Mouse (Mus musculus) inflammation-experienced regulatory T-cells (primary cell): ENCODE data around the gene Cisd1. TPM values are rescaled to one million over a fixed set of nuclear protein-coding genes. Genes with fewer than 3 reads are reported as not detected.

Source experiments
- polyA plus RNA-seq, 2 experiments: library from polyadenylated mRNA; unstranded; fragments of 100-300 nt; shearing (Covaris generic); gene quantifications; one replicate each; pipeline ENCODE4 v1.2.1; 2017

The Cisd1 gene
- 10 to 100 TPM; 22.9 to 25.0 TPM for polyA plus RNA-seq

DNA sequence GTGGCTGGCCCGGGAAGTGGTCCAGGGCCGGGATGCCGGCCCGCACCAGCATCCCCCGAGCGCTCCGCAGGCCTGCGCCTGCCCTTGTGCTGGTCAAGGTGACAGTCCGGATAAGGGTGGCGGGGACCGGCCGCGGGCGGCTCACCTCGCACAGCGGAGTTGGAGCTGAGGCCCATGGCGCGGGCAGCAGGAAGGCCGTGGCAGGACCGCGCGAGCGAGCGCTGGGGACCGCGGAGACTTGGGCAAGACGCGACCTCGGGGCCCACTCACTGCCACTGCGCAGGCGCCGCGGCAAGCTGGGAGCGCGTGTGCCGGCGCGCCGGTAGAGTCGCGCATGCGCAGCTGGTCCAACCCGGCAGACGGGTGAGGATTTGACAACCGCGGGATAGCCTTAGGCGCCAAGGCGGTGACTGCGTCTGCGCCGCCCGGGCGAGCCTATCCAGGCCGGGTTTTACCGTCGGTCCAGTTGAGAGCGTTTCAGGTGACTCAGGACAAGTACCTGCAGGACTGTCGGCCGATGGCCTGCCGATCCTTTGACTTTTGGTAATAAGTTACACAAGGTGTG lies at the start of gene Cisd1:
Cisd1 (minus strand) TSS at position 376 of the 565 bp plus-strand sequence.

GRCm38 (mm10) chr10:71347509-71347949 lies 2.8 kb upstream of the Cisd1 start, which contains the start of gene Ipmk:
TSS of gene Ipmk (plus strand) at chr10:71347763.

DNA sequence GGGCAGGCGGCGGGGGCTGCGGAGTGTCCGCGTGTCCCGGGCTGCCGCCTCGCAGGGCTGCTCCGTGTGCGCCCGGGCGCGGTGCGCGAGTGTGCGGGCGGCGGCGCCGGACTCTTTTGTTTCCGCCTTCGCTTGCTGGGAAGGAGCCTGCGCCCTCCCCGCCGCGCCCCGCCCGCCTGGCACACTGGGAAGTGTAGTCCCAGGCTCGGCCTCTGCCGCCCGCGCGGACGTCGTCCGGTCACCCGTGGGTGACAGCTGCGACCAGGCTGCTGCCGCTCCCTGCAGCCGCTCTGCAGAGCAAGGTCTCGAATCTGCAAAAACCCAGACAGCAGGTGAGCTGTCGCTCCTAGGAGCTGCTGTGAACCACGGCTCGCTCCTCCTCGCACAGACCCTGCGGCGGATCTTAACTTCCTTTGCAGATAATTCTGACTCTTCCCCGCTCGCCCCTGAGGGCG lies 59.6 kb downstream of the Cisd1 start, which contains the start of gene Ube2d1:
Ube2d1 (minus strand) TSS at position 137 of the 455 bp plus-strand sequence.

Other genes starting within 250 kb of the Cisd1 start
- gene Bicc1, start 185.3 kb downstream of the Cisd1 start, polyA plus RNA-seq, result 1 to 10 TPM in 1 of 2 experiments, under 1 TPM in 1; 0.08 to 2.1 TPM
- gene Tfam, start 106.7 kb downstream of the Cisd1 start, polyA plus RNA-seq, result 100 to 1,000 TPM in 1 of 2 experiments, 10 to 100 TPM in 1; 95.7 to 107 TPM
- gene Ube2d1, start 59.7 kb downstream of the Cisd1 start, polyA plus RNA-seq, result 10 to 100 TPM; 50.8 to 67.5 TPM
- gene Ipmk, start 2.8 kb upstream of the Cisd1 start, polyA plus RNA-seq, result 10 to 100 TPM; 17.0 to 23.0 TPM